Mouse (Mus musculus) neural tube, embryonic 10.5 days (tissue): ENCODE data around the gene Gm28047.
"Not testable (repeated sequence)": the region's sequence is repeated elsewhere in the genome, so short reads cannot be mapped to it uniquely, and the experiment has no call there.

Experiments used
- DNase-seq: peaks from one replicate; pipeline ENCODE4 v3.0.0-alpha.2; 2017; ENCODE audit warnings: low spot score; ENCODE audit errors: extremely low spot score

Gm28047 gene

GRCm38 (mm10) chr15:102620765-102621164, 4.1 kb downstream of the Gm28047 start:
- no peak for DNase-seq

GRCm38 (mm10) chr15:102619486-102619885, 5.4 kb downstream of the Gm28047 start:
- no peak for DNase-seq

DNA sequence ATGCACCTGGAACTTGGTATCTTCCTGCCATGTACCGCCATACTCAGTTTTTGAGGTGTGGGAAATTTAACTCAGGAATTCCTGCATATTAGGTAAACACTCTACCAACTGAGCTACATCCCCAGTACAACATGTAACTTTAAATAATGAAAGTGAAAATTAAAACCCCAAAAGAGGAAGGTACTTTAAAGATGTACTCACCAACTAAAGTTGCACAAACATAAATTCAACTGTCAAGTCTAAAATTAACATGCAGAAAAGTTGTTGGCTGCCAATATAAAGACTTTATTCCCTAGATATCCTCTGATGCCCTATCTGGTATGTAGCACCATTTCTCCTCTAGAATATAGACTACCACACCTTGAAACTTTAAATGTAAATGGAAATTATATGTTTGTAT, 7.2 kb downstream of the Gm28047 start:
- DNase-seq, result no peak

GRCm38 (mm10) chr15:102616174-102616573, 8.7 kb downstream of the Gm28047 start:
- no peak for DNase-seq

DNA sequence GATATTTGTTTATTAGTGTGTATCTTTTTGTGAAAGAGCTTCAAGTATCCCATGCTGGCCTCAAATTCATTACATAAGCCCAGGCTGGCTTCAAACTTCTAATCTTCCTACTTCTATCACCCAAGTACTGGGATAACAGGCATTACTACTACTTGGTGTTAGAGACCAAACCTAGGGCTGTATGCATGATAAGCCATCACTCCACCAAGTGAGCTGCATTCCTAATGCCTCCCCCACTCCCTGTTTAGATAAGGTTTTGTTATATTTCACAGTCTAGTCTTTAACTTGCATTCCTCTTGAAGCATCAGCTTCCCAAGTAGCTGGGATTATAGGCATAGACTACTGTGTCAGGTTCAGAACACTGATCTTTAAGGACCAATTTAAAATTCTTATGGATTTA, 10.6 kb downstream of the Gm28047 start:
- DNase-seq, result no peak

- no peak for DNase-seq
These were observed 11.9 kb downstream of the Gm28047 start for GRCm38 (mm10) chr15:102612966-102613365.

DNA sequence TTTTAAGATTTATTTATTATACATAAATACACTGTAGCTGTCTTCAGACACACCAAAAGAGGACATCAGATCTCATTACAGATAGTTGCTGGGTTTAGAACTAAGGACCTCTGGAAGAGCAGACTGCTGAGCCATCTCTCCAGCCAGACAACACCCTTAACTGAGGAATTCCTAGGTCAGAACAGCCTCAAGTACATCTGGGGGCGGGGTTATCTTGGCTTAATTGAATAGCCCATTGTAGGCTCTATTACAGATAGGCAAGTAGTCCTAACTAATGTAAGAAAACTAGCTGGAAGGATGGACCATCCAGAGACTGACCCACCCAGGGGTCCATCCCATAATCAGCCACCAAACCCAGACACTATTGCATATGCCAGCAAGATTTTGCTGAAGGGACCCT, 16.3 kb downstream of the Gm28047 start:
- not testable (repeated sequence) for DNase-seq

DNA sequence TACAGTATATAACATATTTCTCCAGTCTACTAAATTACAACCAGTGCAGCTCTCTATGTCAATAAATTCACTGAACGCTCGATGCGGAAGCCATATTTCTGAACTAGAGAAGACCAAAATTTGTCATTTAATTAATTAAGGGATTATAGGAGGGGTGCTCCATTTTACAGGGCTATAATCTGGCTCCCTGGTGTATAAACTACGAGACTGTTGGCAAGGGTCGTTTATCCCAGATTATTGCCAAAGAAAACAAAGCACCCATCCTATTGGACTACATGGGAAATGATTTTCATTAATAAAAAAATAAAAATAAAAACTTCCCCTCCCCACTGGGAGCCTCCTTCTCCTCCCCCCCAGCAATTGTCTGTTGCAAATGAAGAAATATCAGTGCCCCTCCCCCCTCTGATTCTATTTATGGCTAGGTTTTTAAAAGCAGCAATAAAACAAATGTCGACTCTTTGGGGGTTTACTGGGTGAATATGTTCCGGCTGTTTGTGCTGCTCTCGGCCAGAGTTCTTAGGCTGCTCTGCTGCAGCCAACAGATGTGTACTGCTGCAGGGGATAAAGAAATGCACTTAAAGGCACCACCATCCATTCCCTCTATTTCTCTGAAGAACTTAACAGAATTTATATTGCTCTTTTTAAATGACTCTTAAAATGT, 30.7 kb downstream of the Gm28047 start:
- no peak for DNase-seq

- no peak for DNase-seq
These were observed 32.2 kb downstream of the Gm28047 start for GRCm38 (mm10) chr15:102592674-102593073.

- no peak for DNase-seq
These were observed 34.3 kb downstream of the Gm28047 start for GRCm38 (mm10) chr15:102590567-102590966.

GRCm38 (mm10) chr15:102589826-102590225, 35.0 kb downstream of the Gm28047 start:
- DNase-seq, result no peak

DNA sequence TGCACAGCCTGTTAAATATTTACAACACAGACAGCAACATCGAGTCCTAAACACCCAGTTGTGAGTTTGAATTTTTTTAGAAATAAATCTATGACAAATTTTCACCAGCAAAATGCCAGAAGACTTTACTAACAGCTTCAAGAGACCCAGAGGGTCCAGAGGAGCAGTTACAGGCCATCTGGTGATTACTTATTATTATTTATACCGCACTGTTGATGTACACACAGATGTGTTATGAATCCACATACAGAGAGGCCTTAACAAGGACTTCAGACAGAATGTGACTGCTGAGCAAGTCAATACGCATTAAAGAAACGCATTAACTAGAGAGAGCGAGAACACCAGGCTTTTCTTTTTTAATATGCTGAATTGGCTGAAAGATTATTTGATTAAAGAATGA, 39.4 kb downstream of the Gm28047 start:
- DNase-seq, result no peak

DNA sequence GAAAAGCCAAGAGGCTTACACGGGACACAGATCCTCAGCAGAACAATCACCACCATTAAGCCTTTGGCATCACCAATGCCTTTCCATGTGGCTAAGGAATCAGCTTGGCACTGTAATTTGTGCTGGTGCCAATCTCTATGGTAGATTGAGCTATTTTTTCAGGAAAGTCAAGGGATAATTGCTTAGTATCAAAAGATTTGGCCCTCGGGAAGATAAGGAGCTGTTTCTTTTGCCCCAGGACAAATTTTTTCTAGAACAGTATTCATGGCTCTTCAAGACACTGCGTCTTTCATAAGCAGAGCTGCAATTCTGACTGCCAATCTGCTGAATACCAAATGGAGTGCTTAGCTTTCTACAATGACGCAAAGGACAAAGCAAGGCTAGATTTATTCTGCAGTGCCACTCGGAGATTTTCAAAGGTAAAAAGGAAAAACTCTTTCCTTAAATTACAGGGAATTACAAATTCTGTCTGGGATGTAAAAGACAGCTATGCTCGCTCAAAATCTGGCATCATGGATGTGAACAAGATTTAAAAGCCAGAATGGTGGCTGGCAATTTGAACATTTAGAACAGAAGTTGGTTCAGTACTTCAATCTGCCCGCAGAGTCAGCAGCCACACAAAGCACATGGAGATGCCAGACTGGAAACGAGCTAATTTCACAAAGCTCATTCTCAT, 41.0 kb downstream of the Gm28047 start:
- no peak for DNase-seq

DNA sequence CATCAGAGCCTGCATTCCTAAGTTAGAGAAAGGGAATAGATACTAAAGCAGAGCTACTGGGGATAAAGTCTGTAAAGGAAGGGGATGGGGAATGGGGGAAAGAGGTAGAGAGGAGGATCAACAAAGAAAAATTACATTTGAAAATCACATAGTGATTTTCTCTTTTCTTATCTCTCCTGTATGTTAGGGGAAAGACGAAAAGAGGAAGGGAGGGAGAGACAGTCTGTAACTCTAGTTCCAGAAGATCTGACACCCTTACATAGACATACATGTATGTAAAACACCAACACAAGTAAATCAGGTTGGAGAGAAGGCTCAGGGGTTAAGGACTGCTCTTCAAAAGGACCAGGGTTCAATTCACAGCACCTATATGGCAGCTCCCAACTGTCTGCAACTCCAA, 43.7 kb downstream of the Gm28047 start:
- DNase-seq, result no peak

DNA sequence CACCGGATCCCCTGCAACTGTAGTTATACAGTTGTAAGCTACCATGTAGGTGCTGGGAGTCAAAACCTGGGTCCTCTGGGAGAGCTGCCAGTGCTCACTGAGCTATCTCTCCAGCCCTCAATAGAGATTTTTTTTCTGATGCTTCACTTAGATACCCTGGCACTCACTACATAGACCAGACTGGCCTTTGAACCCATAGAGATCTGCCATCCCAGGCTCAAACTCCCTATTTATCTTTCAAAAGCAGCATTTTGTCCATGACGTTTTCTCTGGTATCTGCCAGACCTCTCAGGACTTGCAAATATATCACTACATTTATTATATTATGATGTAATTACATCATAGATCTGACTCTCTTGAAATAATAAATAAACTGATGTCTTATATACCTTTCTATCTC, 46.5 kb downstream of the Gm28047 start:
- DNase-seq, result no peak

DNA sequence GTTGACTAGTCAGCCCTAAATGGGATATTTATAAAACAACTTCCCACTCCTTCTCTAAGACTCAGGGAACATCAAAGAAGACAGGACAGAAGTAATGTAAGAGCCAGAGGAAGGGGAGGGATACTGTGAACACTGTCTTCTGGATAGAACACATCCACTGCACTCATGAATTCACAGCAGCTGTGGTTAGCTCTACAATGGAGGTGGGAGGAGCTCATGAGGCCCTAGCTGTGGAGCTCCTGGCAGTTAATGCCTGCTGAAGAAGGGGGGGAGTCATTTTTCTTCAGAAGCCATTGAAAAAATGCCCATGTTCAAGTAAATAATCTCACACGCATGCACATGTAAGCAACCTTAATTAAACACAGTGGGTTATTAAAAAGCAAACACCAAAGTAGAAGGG, 47.9 kb downstream of the Gm28047 start:
- no peak for DNase-seq

GRCm38 (mm10) chr15:102572081-102572480, 52.8 kb downstream of the Gm28047 start:
- no peak for DNase-seq

DNA sequence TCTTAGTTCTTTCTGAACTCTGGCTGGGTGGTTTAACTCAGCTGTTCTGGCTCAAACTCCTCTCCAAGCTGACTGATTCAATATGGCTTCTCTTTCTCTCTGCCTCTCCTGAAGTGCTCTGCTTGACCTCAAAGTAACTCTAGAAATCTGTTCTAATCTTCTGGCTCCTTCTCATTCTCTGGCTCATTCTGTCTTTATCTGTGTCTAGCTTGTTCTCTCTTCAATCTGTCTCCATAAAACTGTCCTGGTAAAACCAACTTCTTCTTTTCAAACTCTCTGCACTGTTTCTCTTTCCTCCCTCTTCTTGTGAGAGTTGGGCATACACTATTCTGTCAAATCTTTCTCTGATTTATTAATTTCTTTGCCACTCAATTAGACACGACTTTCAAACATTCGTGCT, 57.0 kb downstream of the Gm28047 start:
- no peak for DNase-seq

DNA sequence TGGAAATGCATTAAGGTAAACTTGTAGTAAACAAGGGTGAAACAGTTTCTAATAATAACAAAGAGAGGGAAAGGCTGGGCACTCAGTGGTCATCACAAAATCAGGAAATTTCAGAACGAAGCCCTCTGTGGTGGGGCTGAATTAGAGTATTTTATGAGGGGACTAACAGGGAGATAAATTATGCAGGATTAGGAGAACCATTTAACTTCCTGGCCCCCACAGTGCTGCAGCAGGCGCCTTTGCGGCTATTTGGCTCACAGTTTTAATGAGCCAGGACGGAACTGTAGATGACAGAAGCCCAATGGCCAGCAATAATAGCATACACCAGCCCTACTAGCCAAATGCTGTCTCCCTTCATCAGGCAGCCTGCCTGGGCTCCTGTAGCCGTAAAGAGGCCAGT, 61.2 kb downstream of the Gm28047 start:
- no peak for DNase-seq

DNA sequence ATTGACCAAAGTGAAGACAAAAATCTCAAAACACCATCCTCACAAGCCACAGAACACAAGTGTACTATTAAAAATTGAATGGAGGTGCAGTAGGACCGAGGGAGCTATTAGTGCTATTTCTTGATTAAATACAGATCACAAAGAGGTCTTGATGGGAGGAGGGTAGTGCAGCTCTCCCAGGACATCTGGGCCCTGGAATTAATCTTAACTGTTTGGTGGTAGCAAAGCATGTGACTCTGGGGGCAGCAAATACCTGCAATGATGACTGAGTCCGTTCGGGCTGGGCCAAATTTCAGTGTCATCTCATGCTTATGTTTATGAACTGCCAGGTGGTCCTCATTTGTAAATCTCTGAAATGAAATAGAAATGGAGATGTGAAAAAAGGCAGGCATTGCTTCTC, 61.8 kb downstream of the Gm28047 start:
- no peak for DNase-seq

DNA sequence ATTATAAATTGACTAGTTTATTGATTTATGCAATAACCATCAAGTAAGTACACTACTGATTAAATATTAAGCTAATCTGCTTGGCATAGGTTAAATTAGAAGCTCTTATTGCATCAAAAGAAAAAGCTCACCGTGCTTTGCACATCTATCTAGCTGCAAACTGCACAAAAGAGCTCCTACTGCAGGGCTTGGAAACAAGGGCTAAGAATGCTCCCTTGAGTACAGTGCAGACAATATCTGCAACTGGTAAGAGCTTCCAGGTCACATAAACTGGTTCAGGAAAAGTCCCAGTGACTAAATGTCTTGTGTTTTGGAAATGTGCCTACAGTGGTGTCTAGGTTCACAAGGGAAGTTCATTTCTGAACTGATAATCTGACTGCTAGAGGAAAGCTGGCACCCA, 62.4 kb downstream of the Gm28047 start:
- DNase-seq, result no peak

- no peak for DNase-seq
These were observed 67.3 kb downstream of the Gm28047 start for GRCm38 (mm10) chr15:102557580-102557979.

DNA sequence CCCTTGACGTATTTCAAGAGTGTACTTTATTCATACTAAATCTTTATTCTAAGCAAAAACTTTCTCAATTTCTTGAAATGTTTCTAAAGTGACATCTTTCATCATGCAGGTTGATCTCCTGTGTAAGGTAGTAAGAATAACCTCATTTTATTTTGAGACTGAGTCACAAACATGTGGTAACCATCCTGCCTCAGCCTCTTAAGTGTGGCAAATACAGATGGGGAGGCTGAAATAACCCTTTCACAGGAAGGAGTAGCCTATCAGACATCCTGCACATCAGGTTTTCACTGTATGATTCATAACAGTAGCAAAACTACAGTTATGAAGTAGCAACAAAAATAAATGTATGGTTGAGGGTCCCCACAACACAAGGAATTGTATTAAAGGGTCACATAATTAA, 69.3 kb downstream of the Gm28047 start:
- no peak for DNase-seq
